Mouse (Mus musculus): ENCODE results near the gene Taf11.

The Taf11 gene

GRCm38 (mm10) chr17:27856265-27856797 lies 53.3 kb downstream of the Taf11 start, which contains the start of gene Uhrf1bp1:
TSS of gene Uhrf1bp1 (plus strand) at chr17:27856441.
- peak; percentile 69 to 72 for DNase-seq (ENCODE audit: low spot score in 2 of 2)
